Mouse (Mus musculus): ENCODE data around the gene Slc3a1. TPM values are rescaled to one million over a fixed set of nuclear protein-coding genes. Genes with fewer than 3 reads are reported as not detected.

Slc3a1 gene
- polyA plus RNA-seq, 1 experiment, result 0.77 TPM

DNA sequence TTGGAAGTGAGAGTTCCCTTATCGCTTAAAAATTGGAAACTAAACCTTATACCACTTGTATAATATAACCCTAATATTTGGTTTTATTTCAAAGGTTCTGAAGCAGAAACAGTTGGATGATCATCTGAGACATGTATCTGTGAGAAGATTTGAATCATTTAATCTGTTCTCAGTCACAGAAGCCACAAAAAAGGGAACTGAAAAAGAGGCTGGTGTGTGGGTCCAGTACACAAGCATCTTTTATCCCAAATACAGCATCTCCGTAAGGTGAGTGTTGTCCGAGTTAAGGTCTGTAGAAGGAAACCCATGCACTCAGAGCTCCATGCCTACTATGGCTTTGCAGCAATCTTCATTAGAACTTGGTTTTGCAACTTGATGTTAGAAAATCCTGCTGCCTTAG, 68.2 kb downstream of the Slc3a1 start:
- Histone ChIP-seq H3K4me3 (ENCODE audit: control insufficient read depth, low read depth, low read length) (no peak overlapping the region), H3K4me1 (ENCODE audit: control insufficient read depth, insufficient read depth, low read length) (no peaks in the 10 kb centered on the region), H3K36me3 (ENCODE audit: control insufficient read depth, insufficient read depth, low read length) (no peaks in the 10 kb centered on the region), H3K27ac (ENCODE audit: control insufficient read depth, insufficient read depth, low read depth, low read length) (no peak overlapping the region), H3K27me3 (ENCODE audit: control insufficient read depth, insufficient read depth, low read length) (no peaks in the 10 kb centered on the region)
- TF ChIP-seq CTCF (IDR thresholded peaks at IDR 0.05; ENCODE audit: control insufficient read depth, insufficient read depth, insufficient replicate concordance, low read depth, low read length) (no peak), POLR2A (IDR thresholded peaks at IDR 0.05; ENCODE audit: control insufficient read depth, low read depth, low read length) (no peak)

DNA sequence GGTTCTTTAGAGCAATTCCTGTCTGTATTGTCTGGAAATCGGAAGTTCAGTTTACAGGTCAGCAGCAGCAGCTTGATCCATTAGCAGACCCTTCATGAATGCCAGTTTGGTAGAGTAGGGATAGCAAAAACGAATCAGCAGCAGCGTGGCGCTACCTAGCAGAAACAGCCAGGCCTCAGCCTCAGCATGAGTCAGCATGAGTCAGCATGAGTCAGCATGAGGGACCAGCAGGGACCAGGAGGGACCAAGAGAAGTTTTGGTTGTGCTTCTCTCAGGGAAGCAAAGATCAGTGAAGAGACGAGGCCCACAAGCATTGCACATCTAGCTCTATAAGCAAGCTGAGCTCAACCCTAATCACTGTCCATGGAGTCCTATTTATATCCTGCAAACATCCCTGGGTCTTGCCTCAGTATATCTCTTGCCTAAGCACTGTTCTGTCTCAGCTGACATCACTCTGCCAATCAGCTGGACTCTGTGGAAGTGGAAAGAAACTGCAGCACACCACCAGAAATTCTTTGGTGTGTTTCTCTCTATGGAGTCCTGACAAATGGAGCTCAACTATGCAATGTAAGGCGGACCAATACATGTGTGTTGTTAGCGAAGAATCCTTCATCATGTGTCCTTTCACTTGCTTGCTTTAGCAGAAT, 70.6 kb downstream of the Slc3a1 start:
- H3K36me3 ChIP-seq (ENCODE audit: control insufficient read depth, insufficient read depth, low read length), result no peaks in the 10 kb centered on the region
- no peaks in the 10 kb centered on the region for H3K4me1 ChIP-seq (ENCODE audit: control insufficient read depth, insufficient read depth, low read length)
- no peak overlapping the region for H3K27ac ChIP-seq (ENCODE audit: control insufficient read depth, insufficient read depth, low read depth, low read length)
- H3K27me3 ChIP-seq (ENCODE audit: control insufficient read depth, insufficient read depth, low read length), result no peaks in the 10 kb centered on the region
- no peak overlapping the region for H3K4me3 ChIP-seq (ENCODE audit: control insufficient read depth, low read depth, low read length)
- no peak for TF ChIP-seq CTCF (IDR thresholded peaks at IDR 0.05; ENCODE audit: control insufficient read depth, insufficient read depth, insufficient replicate concordance, low read depth, low read length)
- TF ChIP-seq POLR2A (IDR thresholded peaks at IDR 0.05; ENCODE audit: control insufficient read depth, low read depth, low read length), result no peak

- no peaks in the 10 kb centered on the region for H3K27me3 ChIP-seq (ENCODE audit: control insufficient read depth, insufficient read depth, low read length)
- H3K27ac ChIP-seq (ENCODE audit: control insufficient read depth, insufficient read depth, low read depth, low read length), result no peak overlapping the region
- TF ChIP-seq CTCF (IDR thresholded peaks at IDR 0.05; ENCODE audit: control insufficient read depth, insufficient read depth, insufficient replicate concordance, low read depth, low read length) (no peak), POLR2A (IDR thresholded peaks at IDR 0.05; ENCODE audit: control insufficient read depth, low read depth, low read length) (no peak)
- no peak overlapping the region for H3K4me3 ChIP-seq (ENCODE audit: control insufficient read depth, low read depth, low read length)
- H3K36me3 ChIP-seq (ENCODE audit: control insufficient read depth, insufficient read depth, low read length), result no peaks in the 10 kb centered on the region
- H3K4me1 ChIP-seq (ENCODE audit: control insufficient read depth, insufficient read depth, low read length), result no peaks in the 10 kb centered on the region
Measured at GRCm38 (mm10) chr17:85100232-85100631, 72.1 kb downstream of the Slc3a1 start.

GRCm38 (mm10) chr17:85101751-85102150, 73.6 kb downstream of the Slc3a1 start:
- H3K4me1 ChIP-seq (ENCODE audit: control insufficient read depth, insufficient read depth, low read length), result no peaks in the 10 kb centered on the region

GRCm38 (mm10) chr17:85103310-85103709, 75.1 kb downstream of the Slc3a1 start:
- H3K27me3 ChIP-seq (ENCODE audit: control insufficient read depth, insufficient read depth, low read length), result no peaks in the 10 kb centered on the region
- H3K36me3 ChIP-seq (ENCODE audit: control insufficient read depth, insufficient read depth, low read length), result no peaks in the 10 kb centered on the region
- no peak for TF ChIP-seq CTCF (IDR thresholded peaks at IDR 0.05; ENCODE audit: control insufficient read depth, insufficient read depth, insufficient replicate concordance, low read depth, low read length)
- TF ChIP-seq POLR2A (IDR thresholded peaks at IDR 0.05; ENCODE audit: control insufficient read depth, low read depth, low read length), result no peak
- no peak overlapping the region for H3K27ac ChIP-seq (ENCODE audit: control insufficient read depth, insufficient read depth, low read depth, low read length)
- no peaks in the 10 kb centered on the region for H3K4me1 ChIP-seq (ENCODE audit: control insufficient read depth, insufficient read depth, low read length)
- H3K4me3 ChIP-seq (ENCODE audit: control insufficient read depth, low read depth, low read length), result no peak overlapping the region

More at GRCm38 (mm10) chr17:85101751-85102150, 73.6 kb downstream of the Slc3a1 start:
- H3K27ac ChIP-seq (ENCODE audit: control insufficient read depth, insufficient read depth, low read depth, low read length), result no peak overlapping the region
- no peak for TF ChIP-seq CTCF (IDR thresholded peaks at IDR 0.05; ENCODE audit: control insufficient read depth, insufficient read depth, insufficient replicate concordance, low read depth, low read length)
- TF ChIP-seq POLR2A (IDR thresholded peaks at IDR 0.05; ENCODE audit: control insufficient read depth, low read depth, low read length), result no peak
- H3K36me3 ChIP-seq (ENCODE audit: control insufficient read depth, insufficient read depth, low read length), result no peaks in the 10 kb centered on the region
- no peak overlapping the region for H3K4me3 ChIP-seq (ENCODE audit: control insufficient read depth, low read depth, low read length)
- no peaks in the 10 kb centered on the region for H3K27me3 ChIP-seq (ENCODE audit: control insufficient read depth, insufficient read depth, low read length)

- H3K4me1 ChIP-seq (ENCODE audit: control insufficient read depth, insufficient read depth, low read length), result peaks cover 3% of the 10 kb centered on the region
- no peaks in the 10 kb centered on the region for H3K36me3 ChIP-seq (ENCODE audit: control insufficient read depth, insufficient read depth, low read length)
- no peak overlapping the region for H3K4me3 ChIP-seq (ENCODE audit: control insufficient read depth, low read depth, low read length)
- no peak overlapping the region for H3K27ac ChIP-seq (ENCODE audit: control insufficient read depth, insufficient read depth, low read depth, low read length)
- TF ChIP-seq POLR2A (IDR thresholded peaks at IDR 0.05; ENCODE audit: control insufficient read depth, low read depth, low read length) (no peak), CTCF (IDR thresholded peaks at IDR 0.05; ENCODE audit: control insufficient read depth, insufficient read depth, insufficient replicate concordance, low read depth, low read length) (no peak)
- no peaks in the 10 kb centered on the region for H3K27me3 ChIP-seq (ENCODE audit: control insufficient read depth, insufficient read depth, low read length)
Measured at GRCm38 (mm10) chr17:85110640-85111039, 82.5 kb downstream of the Slc3a1 start.

DNA sequence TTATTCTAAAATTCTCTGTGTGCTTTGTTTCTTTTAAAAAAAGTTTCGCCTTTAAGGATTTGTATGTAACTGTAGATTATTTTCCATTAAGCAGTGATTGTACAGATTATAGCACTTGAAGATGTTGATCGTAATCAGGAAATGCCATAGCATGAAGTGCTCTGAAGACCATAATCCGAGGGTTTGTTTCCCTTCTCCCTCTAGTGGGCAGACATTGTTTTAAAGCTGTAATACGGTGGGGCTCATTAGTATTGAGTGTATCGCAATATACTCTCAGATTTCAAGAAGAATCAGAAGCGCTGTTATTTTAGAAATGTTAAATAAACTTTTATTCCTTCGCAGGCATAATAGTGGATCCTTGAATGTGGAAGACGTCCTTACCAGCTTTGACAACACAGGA, 85.3 kb downstream of the Slc3a1 start:
- Histone ChIP-seq H3K36me3 (ENCODE audit: control insufficient read depth, insufficient read depth, low read length) (no peaks in the 10 kb centered on the region), H3K4me3 (ENCODE audit: control insufficient read depth, low read depth, low read length) (no peak overlapping the region), H3K4me1 (ENCODE audit: control insufficient read depth, insufficient read depth, low read length) (peaks cover 3% of the 10 kb centered on the region), H3K27ac (ENCODE audit: control insufficient read depth, insufficient read depth, low read depth, low read length) (no peak overlapping the region), H3K27me3 (ENCODE audit: control insufficient read depth, insufficient read depth, low read length) (no peaks in the 10 kb centered on the region)
- TF ChIP-seq POLR2A (IDR thresholded peaks at IDR 0.05; ENCODE audit: control insufficient read depth, low read depth, low read length) (no peak), CTCF (IDR thresholded peaks at IDR 0.05; ENCODE audit: control insufficient read depth, insufficient read depth, insufficient replicate concordance, low read depth, low read length) (no peak)

Other genes starting within 250 kb of the Slc3a1 start
- gene Lrpprc, start 237.6 kb upstream of the Slc3a1 start, polyA plus RNA-seq (2012; rRNA removed), result 8.0 and 11.2 TPM in 2 replicates
- 133 and 159 TPM in 2 replicates for gene Ppm1b, start 71.6 kb upstream of the Slc3a1 start, polyA plus RNA-seq (2012; rRNA removed)
- 12.1 and 15.2 TPM in 2 replicates for gene Prepl, start 61.9 kb downstream of the Slc3a1 start, polyA plus RNA-seq (2012; rRNA removed)
- gene Camkmt, start 62.2 kb downstream of the Slc3a1 start, polyA plus RNA-seq (2012; rRNA removed), result 4.8 and 4.9 TPM in 2 replicates

Data from testis, adult 2 months (tissue).